Mouse (Mus musculus): ENCODE data around the gene Ppm1b. TPM values are rescaled to one million over a fixed set of nuclear protein-coding genes. Genes with fewer than 3 reads are reported as not detected.
"Not testable (repeated sequence)": the region's sequence is repeated elsewhere in the genome, so short reads cannot be mapped to it uniquely, and the experiment has no call there.

Gene Ppm1b
- total and polyA plus RNA-seq, 2 experiments = 32.6 to 83.6 TPM

DNA sequence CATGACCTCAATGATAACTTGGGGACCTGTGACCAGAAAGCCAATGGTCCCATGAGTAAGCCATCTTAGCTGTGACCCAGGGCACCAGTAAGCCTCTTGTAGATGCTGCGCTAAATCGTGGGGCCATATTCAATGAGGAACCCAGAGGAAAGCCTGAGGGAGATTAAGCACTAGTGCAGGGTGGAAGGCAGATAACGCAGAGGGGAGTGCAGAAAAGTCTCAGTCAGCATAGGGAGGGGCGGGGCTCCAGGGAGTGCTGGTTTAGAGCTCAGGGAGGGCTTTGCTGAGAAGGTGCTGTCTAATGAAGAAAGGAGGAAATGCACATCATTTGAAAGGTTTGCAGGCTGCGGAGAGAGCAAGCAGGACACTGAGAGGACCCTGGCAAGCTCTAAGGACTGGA lies 22.6 kb upstream of the Ppm1b start:
- Histone ChIP-seq H3K4me1 (ENCODE audit: control insufficient read depth, insufficient read depth, low read length) (peaks cover 5% of the 10 kb centered on the region; the same call in 1 of the 2 replicates), H3K9ac (ENCODE audit: low read depth, low read length) (no peak overlapping the region)

DNA sequence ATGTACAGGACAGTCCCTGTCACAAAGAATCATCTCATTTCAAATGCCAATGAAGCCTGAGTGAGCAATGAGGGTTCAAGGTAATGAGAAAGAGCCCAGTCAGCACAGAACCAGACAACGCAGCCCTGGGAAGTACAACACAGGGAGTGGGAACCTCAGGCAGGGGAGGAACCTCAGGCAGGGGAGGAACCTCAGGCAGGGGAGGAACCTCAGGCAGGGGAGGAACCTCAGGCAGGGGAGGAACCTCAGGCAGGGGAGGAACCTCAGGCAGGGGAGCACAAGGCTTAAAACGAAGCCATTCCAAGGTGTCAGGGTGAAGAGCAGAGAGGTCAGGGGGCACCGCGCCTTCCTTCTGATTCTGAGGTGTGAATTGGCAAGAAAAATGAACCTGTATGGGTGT lies 20.9 kb upstream of the Ppm1b start:
- not testable (repeated sequence) for H3K36me3 ChIP-seq (ENCODE audit: control insufficient read depth, insufficient read depth, low read length); H3K4me1 ChIP-seq (ENCODE audit: control insufficient read depth, insufficient read depth, low read length); H3K27me3 ChIP-seq (ENCODE audit: control insufficient read depth, insufficient read depth, low read length); H3K4me3 ChIP-seq (ENCODE audit: insufficient read depth, low read depth, low read length); H3K9ac ChIP-seq (ENCODE audit: low read depth, low read length); H3K27ac ChIP-seq (replicated peaks; ENCODE audit: insufficient read depth, low read depth, low read length); H3K79me2 ChIP-seq (ENCODE audit: control insufficient read depth, insufficient read depth, low read length)
- DNase-seq (ENCODE audit: extremely low read depth, low read depth, low spot score) = peak; percentile 73
- WGBS = 26% methylated on average over 4 of the region's 4 CpGs

More for the DNA sequence above, 22.6 kb upstream of the Ppm1b start:
- Histone ChIP-seq H3K27me3 (ENCODE audit: control insufficient read depth, insufficient read depth, low read length) (no peaks in the 10 kb centered on the region), H3K4me3 (ENCODE audit: insufficient read depth, low read depth, low read length) (no peak overlapping the region), H3K27ac (replicated peaks; ENCODE audit: insufficient read depth, low read depth, low read length) (no peak overlapping the region), H3K79me2 (ENCODE audit: control insufficient read depth, insufficient read depth, low read length) (no peaks in the 10 kb centered on the region), H3K36me3 (ENCODE audit: control insufficient read depth, insufficient read depth, low read length) (no peaks in the 10 kb centered on the region)
- 77% methylated on average over 5 of the region's 5 CpGs for WGBS
- DNase-seq (ENCODE audit: extremely low read depth, low read depth, low spot score) = no peak
- TF ChIP-seq CTCF (IDR thresholded peaks at IDR 0.05; ENCODE audit: low read depth, low read length) (no peak), POLR2A (IDR thresholded peaks at IDR 0.05; ENCODE audit: extremely low read depth, insufficient read depth, low read length) (no peak)

GRCm38 (mm10) chr17:84936301-84936700 lies 20.2 kb upstream of the Ppm1b start:
- TF ChIP-seq POLR2A (IDR thresholded peaks at IDR 0.05; ENCODE audit: extremely low read depth, insufficient read depth, low read length) = no peak
- no peak for TF ChIP-seq CTCF (IDR thresholded peaks at IDR 0.05; ENCODE audit: low read depth, low read length)
- 32% methylated on average over 9 of the region's 9 CpGs for WGBS
- H3K9ac ChIP-seq (ENCODE audit: low read depth, low read length) = no peak overlapping the region
- no peaks in the 10 kb centered on the region for H3K27me3 ChIP-seq (ENCODE audit: control insufficient read depth, insufficient read depth, low read length)
- H3K4me1 ChIP-seq (ENCODE audit: control insufficient read depth, insufficient read depth, low read length) = peaks cover 5% of the 10 kb centered on the region; the same call in 1 of the 2 replicates
- peak; percentile 49 for DNase-seq (ENCODE audit: extremely low read depth, low read depth, low spot score)
- H3K27ac ChIP-seq (replicated peaks; ENCODE audit: insufficient read depth, low read depth, low read length) = 0 out of 2 replicates have a peak overlapping the region, but pooled peaks have one; percentile 8
- H3K79me2 ChIP-seq (ENCODE audit: control insufficient read depth, insufficient read depth, low read length) = no peaks in the 10 kb centered on the region
- H3K36me3 ChIP-seq (ENCODE audit: control insufficient read depth, insufficient read depth, low read length) = no peaks in the 10 kb centered on the region
- no peak overlapping the region for H3K4me3 ChIP-seq (ENCODE audit: insufficient read depth, low read depth, low read length)

DNA sequence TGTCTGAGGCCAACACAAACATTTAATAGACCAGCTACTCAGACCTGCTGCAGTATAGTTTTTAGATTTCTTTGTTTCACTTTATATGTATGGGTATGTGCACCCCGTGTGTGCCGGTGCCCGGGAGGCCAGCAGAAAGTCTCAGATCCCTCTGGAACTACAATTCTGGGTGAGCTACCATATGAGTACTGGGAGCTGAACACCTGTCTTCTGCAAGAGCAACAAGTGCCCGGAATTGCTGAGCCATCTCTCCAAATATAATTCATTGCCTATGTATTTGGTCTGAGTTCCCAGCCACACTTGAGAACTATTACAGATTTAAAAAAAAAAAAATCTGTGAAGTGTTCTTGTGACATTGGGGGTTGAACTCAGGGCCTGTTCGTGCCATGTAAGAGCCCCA lies 19.7 kb upstream of the Ppm1b start:
- WGBS = 90% methylated on average over 5 of the region's 5 CpGs
- TF ChIP-seq CTCF (IDR thresholded peaks at IDR 0.05; ENCODE audit: low read depth, low read length) (no peak), POLR2A (IDR thresholded peaks at IDR 0.05; ENCODE audit: extremely low read depth, insufficient read depth, low read length) (no peak)
- H3K27ac ChIP-seq (replicated peaks; ENCODE audit: insufficient read depth, low read depth, low read length) = no peak overlapping the region

DNA sequence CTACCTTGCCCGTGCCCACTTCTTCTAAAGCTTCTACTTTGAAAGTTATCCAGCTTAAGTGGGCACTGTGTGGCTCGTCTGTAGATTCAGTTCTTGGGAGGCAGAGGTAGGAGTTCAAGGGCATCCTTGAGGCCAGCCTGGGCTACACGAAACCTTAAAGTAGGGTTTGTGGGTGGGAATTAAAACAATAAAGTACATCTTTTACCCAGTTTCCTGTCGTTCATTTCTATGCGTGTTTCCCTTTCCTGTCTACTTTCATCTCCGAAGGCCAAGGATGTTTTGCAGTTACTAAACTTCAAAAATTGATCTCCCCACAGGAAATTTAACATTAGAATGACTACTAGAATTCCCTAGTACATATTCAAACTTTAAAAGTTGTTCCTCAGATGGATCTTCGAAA lies 19.3 kb upstream of the Ppm1b start:
- WGBS = 92% methylated on average over 7 of the region's 7 CpGs
- Histone ChIP-seq H3K27ac (replicated peaks; ENCODE audit: insufficient read depth, low read depth, low read length) (no peak overlapping the region), H3K9ac (ENCODE audit: low read depth, low read length) (no peak overlapping the region), H3K4me1 (ENCODE audit: control insufficient read depth, insufficient read depth, low read length) (peaks cover 5% of the 10 kb centered on the region; the same call in 1 of the 2 replicates), H3K36me3 (ENCODE audit: control insufficient read depth, insufficient read depth, low read length) (no peaks in the 10 kb centered on the region), H3K4me3 (ENCODE audit: insufficient read depth, low read depth, low read length) (no peak overlapping the region), H3K79me2 (ENCODE audit: control insufficient read depth, insufficient read depth, low read length) (no peaks in the 10 kb centered on the region), H3K27me3 (ENCODE audit: control insufficient read depth, insufficient read depth, low read length) (no peaks in the 10 kb centered on the region)
- DNase-seq (ENCODE audit: extremely low read depth, low read depth, low spot score) = no peak
- TF ChIP-seq CTCF (IDR thresholded peaks at IDR 0.05; ENCODE audit: low read depth, low read length) (no peak), POLR2A (IDR thresholded peaks at IDR 0.05; ENCODE audit: extremely low read depth, insufficient read depth, low read length) (no peak)

More for the DNA sequence above, 19.7 kb upstream of the Ppm1b start:
- Histone ChIP-seq H3K9ac (ENCODE audit: low read depth, low read length) (no peak overlapping the region), H3K4me3 (ENCODE audit: insufficient read depth, low read depth, low read length) (no peak overlapping the region), H3K27me3 (ENCODE audit: control insufficient read depth, insufficient read depth, low read length) (no peaks in the 10 kb centered on the region), H3K4me1 (ENCODE audit: control insufficient read depth, insufficient read depth, low read length) (peaks cover 5% of the 10 kb centered on the region; the same call in 1 of the 2 replicates), H3K36me3 (ENCODE audit: control insufficient read depth, insufficient read depth, low read length) (no peaks in the 10 kb centered on the region), H3K79me2 (ENCODE audit: control insufficient read depth, insufficient read depth, low read length) (no peaks in the 10 kb centered on the region)
- no peak for DNase-seq (ENCODE audit: extremely low read depth, low read depth, low spot score)

DNA sequence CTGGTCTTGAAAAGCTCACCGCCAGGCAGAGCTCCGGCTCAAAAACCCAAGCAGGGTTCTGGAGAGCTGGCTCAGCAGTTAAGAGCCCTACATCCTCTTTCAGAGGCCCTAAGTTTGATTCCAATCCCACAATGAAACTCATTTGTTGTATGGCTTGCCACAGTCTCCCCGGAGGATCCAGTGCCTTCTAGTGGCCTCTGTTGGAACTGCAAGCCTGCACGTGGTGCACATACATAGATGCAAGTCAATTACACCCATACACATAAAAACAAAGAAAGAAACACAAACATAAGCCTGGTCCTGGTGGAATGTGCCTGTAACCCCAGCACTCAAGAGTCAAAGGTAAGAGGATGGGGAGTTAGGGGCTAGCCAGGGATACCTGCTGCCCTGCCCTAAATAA lies 18.3 kb upstream of the Ppm1b start:
- Histone ChIP-seq H3K4me1 (ENCODE audit: control insufficient read depth, insufficient read depth, low read length) (peaks cover 5% of the 10 kb centered on the region; the same call in 1 of the 2 replicates), H3K27ac (replicated peaks; ENCODE audit: insufficient read depth, low read depth, low read length) (no peak overlapping the region), H3K79me2 (ENCODE audit: control insufficient read depth, insufficient read depth, low read length) (no peaks in the 10 kb centered on the region), H3K27me3 (ENCODE audit: control insufficient read depth, insufficient read depth, low read length) (no peaks in the 10 kb centered on the region), H3K36me3 (ENCODE audit: control insufficient read depth, insufficient read depth, low read length) (no peaks in the 10 kb centered on the region), H3K4me3 (ENCODE audit: insufficient read depth, low read depth, low read length) (no peak overlapping the region), H3K9ac (ENCODE audit: low read depth, low read length) (no peak overlapping the region)
- no peak for DNase-seq (ENCODE audit: extremely low read depth, low read depth, low spot score)
- WGBS = 97% methylated on average over 4 of the region's 4 CpGs
- TF ChIP-seq POLR2A (IDR thresholded peaks at IDR 0.05; ENCODE audit: extremely low read depth, insufficient read depth, low read length) (no peak), CTCF (IDR thresholded peaks at IDR 0.05; ENCODE audit: low read depth, low read length) (no peak; the same call in 1 of the 2 replicates)

All from liver, adult 2 months (tissue).